Mouse (Mus musculus) olfactory bulb, adult 2 months (tissue): Measurements from ENCODE around the gene Slc7a8. TPM values are rescaled to one million over a fixed set of nuclear protein-coding genes. Genes with fewer than 3 reads are reported as not detected.
A peak's percentile ranks its signal among the peaks of the same experiment; 100 is the strongest.

ENCODE experiments used
- H3K27ac ChIP-seq: fragments of 200-500 bp; 2 replicates; pipeline ENCODE4 v1.5.1; 2012; ENCODE audit warnings: low read depth, low read length; ENCODE audit not compliant: insufficient read depth
- H3K4me1 ChIP-seq: fragments of 200-500 bp; 2 replicates; pipeline ENCODE4 v1.6.1; 2012; ENCODE audit warnings: low read length; ENCODE audit not compliant: control insufficient read depth, insufficient read depth
- H3K4me3 ChIP-seq: fragments of 200-500 bp; 2 replicates; pipeline ENCODE4 v1.5.1; 2012; ENCODE audit warnings: mild to moderate bottlenecking, low read depth, low read length, moderate library complexity; ENCODE audit not compliant: insufficient read depth
- CTCF ChIP-seq: fragments of 200-500 bp; IDR thresholded peaks from 2 replicates; pipeline ENCODE4 v1.5.1; 2012; ENCODE audit warnings: low read depth, mild to moderate bottlenecking, low read length, moderate library complexity; ENCODE audit not compliant: insufficient read depth
- POLR2A ChIP-seq: fragments of 200-500 bp; IDR thresholded peaks from 2 replicates; pipeline ENCODE4 v1.6.1; 2012; ENCODE audit warnings: mild to moderate bottlenecking, low read depth, low read length, moderate library complexity; ENCODE audit not compliant: insufficient read depth
- WGBS: fragments of 180-500 bp; shearing (Covaris S2); methylation state at CpG from one replicate; pipeline ENCODE4 v1.1.7; 2018; 5-methylcytosine and 5-hydroxymethylcytosine counted together
- polyA plus RNA-seq: library from polyadenylated mRNA; stranded (reverse); fragments of >200 nt; gene quantifications from 2 replicates; pipeline ENCODE4 v1.2.4, GENCODE M21; 2012; ENCODE audit warnings: low replicate concordance; ENCODE audit not compliant: missing spikeins, insufficient read depth, insufficient read length

The Slc7a8 gene
- polyA plus RNA-seq, 1 experiment, result not detected

- Histone ChIP-seq H3K4me1 (no peaks in the 10 kb centered on the region), H3K4me3 (no peak within 1 kb of the TSS), H3K27ac (no peak within 1 kb of the TSS)
- TF ChIP-seq CTCF (no peak), POLR2A (no peak)
- 79% methylated on average over 4 of the region's 4 CpGs for WGBS
Measured at GRCm38 (mm10) chr14:54698733-54699132, 83.0 kb downstream of the Slc7a8 start, which contains the start of gene Gm29776. Gene Gm29776 (minus strand): TSS chr14:54698833.

GRCm38 (mm10) chr14:54696752-54697151, 85.0 kb downstream of the Slc7a8 start:
- WGBS, result 91% methylated on average over 4 of the region's 4 CpGs
- no peaks in the 10 kb centered on the region for H3K4me1 ChIP-seq
- no peak overlapping the region for H3K27ac ChIP-seq
- H3K4me3 ChIP-seq, result no peak overlapping the region
- TF ChIP-seq POLR2A (no peak), CTCF (no peak)

GRCm38 (mm10) chr14:54695042-54695441, 86.7 kb downstream of the Slc7a8 start:
- no peaks in the 10 kb centered on the region for H3K4me1 ChIP-seq
- TF ChIP-seq POLR2A (no peak), CTCF (no peak)
- 82% methylated on average over 6 of the region's 6 CpGs for WGBS
- no peak overlapping the region for H3K27ac ChIP-seq
- no peak overlapping the region for H3K4me3 ChIP-seq

DNA sequence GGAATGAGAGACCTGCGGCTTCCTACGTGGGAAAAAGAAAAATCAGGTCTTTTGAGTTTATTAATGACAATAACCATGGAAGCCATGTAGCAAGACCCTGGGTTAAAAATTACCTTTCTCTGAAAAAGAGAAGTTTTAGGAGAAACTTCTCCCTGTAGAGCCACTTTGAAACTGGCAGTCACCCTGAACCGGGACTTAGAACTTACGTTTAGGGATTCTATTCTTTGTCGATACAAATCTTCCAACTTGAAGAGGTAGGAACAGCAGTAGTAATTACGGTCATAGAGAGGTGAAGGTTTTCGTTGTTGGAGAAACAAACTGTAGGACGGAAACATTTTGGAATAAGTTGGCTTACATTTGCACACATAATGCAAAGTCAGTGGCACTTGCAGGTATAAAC, 94.5 kb downstream of the Slc7a8 start:
- Histone ChIP-seq H3K4me3 (peak overlapping the region; percentile 58), H3K4me1 (0 out of 2 replicates have a peak, but pooled peaks cover 2% of the 10 kb centered on the region), H3K27ac (0 out of 2 replicates have a peak overlapping the region, but pooled peaks have one; percentile 42)
- TF ChIP-seq POLR2A (no peak), CTCF (no peak)
- WGBS, result 1% methylated on average over 8 of the region's 8 CpGs

- WGBS, result under 1% methylated on average over 44 of the region's 44 CpGs
- Histone ChIP-seq H3K4me1 (0 out of 2 replicates have a peak, but pooled peaks cover 2% of the 10 kb centered on the region), H3K4me3 (peak within 1 kb of the TSS; percentile 83), H3K27ac (peak within 1 kb of the TSS; percentile 96)
- no peak for TF ChIP-seq CTCF
- peak; percentile 76 for TF ChIP-seq POLR2A
Measured at GRCm38 (mm10) chr14:54686522-54687143, 95.1 kb downstream of the Slc7a8 start, which contains the start of gene Acin1. Gene Acin1 (minus strand): TSS chr14:54686931.

- Histone ChIP-seq H3K4me1 (0 out of 2 replicates have a peak, but pooled peaks cover 2% of the 10 kb centered on the region), H3K4me3 (peak within 1 kb of the TSS; percentile 83), H3K27ac (peak within 1 kb of the TSS; percentile 96)
- TF ChIP-seq CTCF (peak; percentile 28; the same call in 1 of the 2 replicates), POLR2A (no peak)
- under 1% methylated on average over 41 of the region's 41 CpGs for WGBS
Measured at GRCm38 (mm10) chr14:54686063-54686521, 95.7 kb downstream of the Slc7a8 start, which contains the start of gene 1700123O20Rik. Gene 1700123O20Rik (plus strand): TSS chr14:54686216.

DNA sequence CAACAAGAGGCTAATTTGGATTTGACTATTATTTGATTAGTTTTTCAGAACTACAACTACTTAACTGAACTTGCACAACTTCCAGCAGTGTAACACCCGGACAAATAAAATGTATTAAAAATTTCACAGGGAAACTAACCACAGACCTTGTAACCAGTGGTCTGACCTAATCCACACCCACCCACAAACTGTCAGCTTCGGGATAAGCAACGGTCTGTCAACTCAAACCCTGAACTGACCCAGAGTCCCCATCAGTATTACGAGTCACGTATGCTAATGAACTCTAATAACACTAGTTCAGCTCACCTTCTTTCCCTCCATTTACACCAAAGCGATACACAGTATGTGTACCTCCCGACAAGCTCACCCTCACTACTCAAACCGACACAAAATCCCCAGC, 96.3 kb downstream of the Slc7a8 start:
- Histone ChIP-seq H3K27ac (peak overlapping the region; percentile 10; the same call in 1 of the 2 replicates), H3K4me1 (0 out of 2 replicates have a peak, but pooled peaks cover 2% of the 10 kb centered on the region), H3K4me3 (peak overlapping the region; percentile 83)
- TF ChIP-seq POLR2A, result no peak
- WGBS, result 2% methylated on average over 8 of the region's 8 CpGs

DNA sequence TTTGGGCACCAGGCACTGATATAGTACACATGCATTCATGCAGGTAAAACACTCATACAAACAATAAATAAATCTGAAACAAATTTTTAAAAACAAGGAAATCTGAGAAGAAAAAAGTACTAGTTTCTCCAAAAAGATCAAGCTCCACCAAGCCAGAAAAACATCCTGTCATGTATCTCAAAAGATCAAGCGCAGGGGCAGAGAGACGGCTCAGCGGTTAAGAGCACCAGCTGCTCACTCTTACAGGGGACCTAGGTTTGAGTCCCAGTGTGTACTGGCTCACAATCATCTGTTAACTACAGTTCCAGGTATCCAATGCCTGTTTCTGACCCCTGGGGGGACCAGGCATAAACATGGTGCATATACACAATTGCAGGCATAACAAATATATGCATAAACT, 99.3 kb downstream of the Slc7a8 start:
- Histone ChIP-seq H3K27ac (no peak overlapping the region), H3K4me1 (no peaks in the 10 kb centered on the region), H3K4me3 (no peak overlapping the region)
- no peak for TF ChIP-seq POLR2A
- TF ChIP-seq CTCF, result no peak
- 84% methylated on average over 3 of the region's 3 CpGs for WGBS

GRCm38 (mm10) chr14:54678657-54679304, 103.0 kb downstream of the Slc7a8 start:
- H3K4me3 ChIP-seq, result no peak overlapping the region
- H3K4me1 ChIP-seq, result no peaks in the 10 kb centered on the region
- TF ChIP-seq CTCF, result no peak
- no peak for TF ChIP-seq POLR2A
- H3K27ac ChIP-seq, result no peak overlapping the region
- WGBS, result 83% methylated on average over 16 of the region's 16 CpGs
